Mouse (Mus musculus) heart, embryonic 13.5 days (tissue): ENCODE data around the gene Abcc6. TPM values are rescaled to one million over a fixed set of nuclear protein-coding genes. Genes with fewer than 3 reads are reported as not detected.

Source experiments
- ATAC-seq: fragments of 200-750 bp; cut with Nextera tagmentation; 2 replicates; pipeline ENCODE4 v1.8.0; 2017; ENCODE audit warnings: moderate TSS enrichment; ENCODE audit not compliant: insufficient number of reproducible peaks, low FRiP score, low TSS enrichment; ENCODE audit errors: extremely low read depth
- H3K27ac ChIP-seq: fragments of 300-500 bp; sonication (generic); replicated peaks from 2 replicates; pipeline ENCODE4 v1.5.1; 2015; ENCODE audit warnings: moderate library complexity, mild to moderate bottlenecking, inconsistent platforms
- H3K27me3 ChIP-seq: fragments of 300-500 bp; sonication (generic); replicated peaks from 2 replicates; pipeline ENCODE4 v1.6.1; 2015; ENCODE audit warnings: mild to moderate bottlenecking, inconsistent platforms
- H3K36me3 ChIP-seq: fragments of 300-500 bp; sonication (generic); 2 replicates; pipeline ENCODE4 v1.6.1; 2015; ENCODE audit warnings: mild to moderate bottlenecking, inconsistent platforms
- H3K4me1 ChIP-seq: fragments of 300-500 bp; sonication (generic); 2 replicates; pipeline ENCODE4 v1.6.1; 2015; ENCODE audit warnings: inconsistent platforms
- H3K4me2 ChIP-seq: fragments of 300-500 bp; sonication (generic); 2 replicates; pipeline ENCODE4 v1.6.1; 2015; ENCODE audit warnings: inconsistent platforms, mild to moderate bottlenecking, moderate library complexity
- H3K4me3 ChIP-seq: fragments of 300-500 bp; sonication (generic); 2 replicates; pipeline ENCODE4 v1.5.1; 2015; ENCODE audit warnings: moderate library complexity, mild to moderate bottlenecking, inconsistent platforms
- H3K9ac ChIP-seq: fragments of 300-500 bp; sonication (generic); 2 replicates; pipeline ENCODE4 v1.6.1; 2015; ENCODE audit warnings: inconsistent platforms, mild to moderate bottlenecking, moderate library complexity
- H3K9me3 ChIP-seq: fragments of 300-500 bp; sonication (generic); 2 replicates; pipeline ENCODE4 v1.6.1; 2016; ENCODE audit warnings: inconsistent platforms
- WGBS: fragments of 180-500 bp; shearing (Covaris S2); methylation state at CpG from one replicate; pipeline ENCODE4 v1.1.7; 2015; ENCODE audit warnings: mixed read lengths; 5-methylcytosine and 5-hydroxymethylcytosine counted together
- polyA plus RNA-seq: library from polyadenylated mRNA; unstranded; fragments of >200 nt; fragmentation: Nextera tagmentation; extraction: Ambion mirVana; gene quantifications from 2 replicates; pipeline ENCODE4 v1.2.1, GENCODE M21; 2015

The Abcc6 gene
- polyA plus RNA-seq, 1 experiment from 2014 or later = 0.11 TPM

GRCm38 (mm10) chr7:46045882-46046281 lies 15.8 kb upstream of the Abcc6 start:
- ATAC-seq = no peak
- H3K4me2 ChIP-seq = no peak overlapping the region
- no peak overlapping the region for H3K9ac ChIP-seq
- 77% methylated on average over 11 of the region's 11 CpGs for WGBS
- H3K4me1 ChIP-seq = no peaks in the 10 kb centered on the region
- H3K27me3 ChIP-seq = no peaks in the 10 kb centered on the region
- no peaks in the 10 kb centered on the region for H3K9me3 ChIP-seq
- no peak overlapping the region for H3K27ac ChIP-seq
- H3K36me3 ChIP-seq = peaks cover 87% of the 10 kb centered on the region
- no peak overlapping the region for H3K4me3 ChIP-seq

DNA sequence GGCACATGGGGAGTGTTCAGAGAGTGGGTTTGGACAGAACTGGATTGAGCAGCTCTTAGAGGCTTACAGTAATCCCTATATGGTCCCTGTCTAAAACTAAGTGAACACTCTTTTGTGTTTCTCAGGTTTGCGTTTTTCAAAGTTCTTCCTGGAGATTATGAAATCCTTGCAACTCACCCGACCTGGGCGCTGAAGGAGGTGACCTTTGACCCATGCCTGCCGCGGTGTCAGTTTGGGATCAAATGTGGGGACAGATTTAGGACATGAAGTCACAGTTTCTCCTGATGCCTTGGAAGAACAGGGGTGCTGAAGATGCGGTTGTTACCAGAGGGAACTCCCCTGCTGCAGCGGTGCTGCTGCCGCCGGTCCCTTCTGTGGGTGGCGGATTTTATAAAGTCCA lies 14.0 kb upstream of the Abcc6 start:
- WGBS = 89% methylated on average over 10 of the region's 10 CpGs
- Histone ChIP-seq H3K27ac (no peak overlapping the region), H3K9me3 (no peaks in the 10 kb centered on the region), H3K4me3 (no peak overlapping the region), H3K27me3 (no peaks in the 10 kb centered on the region), H3K4me2 (no peak overlapping the region), H3K4me1 (no peaks in the 10 kb centered on the region), H3K36me3 (peaks cover 88% of the 10 kb centered on the region), H3K9ac (no peak overlapping the region)
- no peak for ATAC-seq

- no peak overlapping the region for H3K27ac ChIP-seq
- ATAC-seq = no peak
- peaks cover 73% of the 10 kb centered on the region for H3K36me3 ChIP-seq
- H3K4me1 ChIP-seq = peaks cover 10% of the 10 kb centered on the region
- H3K9ac ChIP-seq = no peak overlapping the region
- no peak overlapping the region for H3K4me3 ChIP-seq
- no peaks in the 10 kb centered on the region for H3K9me3 ChIP-seq
- WGBS = 77% methylated on average over 2 of the region's 2 CpGs
- H3K27me3 ChIP-seq = no peaks in the 10 kb centered on the region
- no peak overlapping the region for H3K4me2 ChIP-seq
Measured at GRCm38 (mm10) chr7:46039873-46040272, 9.8 kb upstream of the Abcc6 start.

DNA sequence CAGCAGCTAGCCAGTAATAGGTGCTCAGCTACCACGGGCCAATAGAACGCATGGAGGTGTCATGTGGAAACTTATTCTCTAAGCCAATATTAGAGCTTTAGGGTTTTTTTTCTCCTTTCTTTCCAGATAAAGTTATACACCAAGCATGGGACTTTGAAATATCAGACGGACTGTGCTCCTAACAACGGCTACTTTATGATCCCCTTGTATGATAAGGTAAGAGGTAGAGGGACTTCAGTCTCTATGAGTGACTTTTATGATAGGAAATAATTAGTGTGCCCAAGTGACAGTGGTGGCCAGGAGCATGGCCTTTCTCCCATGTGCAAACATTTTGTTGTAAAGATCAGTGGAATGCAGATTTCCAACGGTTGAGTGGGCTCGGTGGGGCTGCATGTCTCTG lies 7.3 kb upstream of the Abcc6 start:
- Histone ChIP-seq H3K27me3 (no peaks in the 10 kb centered on the region), H3K4me3 (no peak overlapping the region), H3K4me1 (peaks cover 18% of the 10 kb centered on the region), H3K9ac (no peak overlapping the region), H3K9me3 (no peaks in the 10 kb centered on the region), H3K27ac (no peak overlapping the region), H3K36me3 (peaks cover 48% of the 10 kb centered on the region), H3K4me2 (no peak overlapping the region)
- no peak for ATAC-seq
- WGBS = 91% methylated on average over 6 of the region's 6 CpGs

GRCm38 (mm10) chr7:46035468-46035867 lies 5.4 kb upstream of the Abcc6 start:
- no peak for ATAC-seq

GRCm38 (mm10) chr7:46034991-46035390 lies 4.9 kb upstream of the Abcc6 start:
- ATAC-seq = no peak
- Histone ChIP-seq H3K27me3 (no peaks in the 10 kb centered on the region; the same call in 1 of the 2 replicates), H3K4me3 (peak overlapping the region; percentile 82), H3K9ac (peak overlapping the region; percentile 86), H3K27ac (no peak overlapping the region), H3K4me1 (peaks cover 21% of the 10 kb centered on the region), H3K9me3 (no peaks in the 10 kb centered on the region), H3K4me2 (peak overlapping the region; percentile 96), H3K36me3 (peaks cover 26% of the 10 kb centered on the region)
- WGBS = 62% methylated on average over 2 of the region's 2 CpGs

More at GRCm38 (mm10) chr7:46035468-46035867, 5.4 kb upstream of the Abcc6 start:
- WGBS = 58% methylated on average over 2 of the region's 2 CpGs
- Histone ChIP-seq H3K9me3 (no peaks in the 10 kb centered on the region), H3K4me2 (no peak overlapping the region), H3K4me3 (no peak overlapping the region), H3K27me3 (no peaks in the 10 kb centered on the region; the same call in 1 of the 2 replicates), H3K36me3 (peaks cover 30% of the 10 kb centered on the region), H3K9ac (peak overlapping the region; percentile 25; the same call in 1 of the 2 replicates), H3K4me1 (peaks cover 18% of the 10 kb centered on the region), H3K27ac (no peak overlapping the region)

- ATAC-seq = no peak; the same call in 1 of the 2 replicates
- Histone ChIP-seq H3K4me3 (peak overlapping the region; percentile 82), H3K27ac (no peak overlapping the region), H3K9ac (peak overlapping the region; percentile 86), H3K4me1 (peaks cover 21% of the 10 kb centered on the region), H3K27me3 (no peaks in the 10 kb centered on the region; the same call in 1 of the 2 replicates), H3K4me2 (peak overlapping the region; percentile 96), H3K9me3 (no peaks in the 10 kb centered on the region), H3K36me3 (peaks cover 17% of the 10 kb centered on the region)
- under 1% methylated on average over 35 of the region's 35 CpGs for WGBS
Measured at GRCm38 (mm10) chr7:46033870-46034337, 3.8 kb upstream of the Abcc6 start.

DNA sequence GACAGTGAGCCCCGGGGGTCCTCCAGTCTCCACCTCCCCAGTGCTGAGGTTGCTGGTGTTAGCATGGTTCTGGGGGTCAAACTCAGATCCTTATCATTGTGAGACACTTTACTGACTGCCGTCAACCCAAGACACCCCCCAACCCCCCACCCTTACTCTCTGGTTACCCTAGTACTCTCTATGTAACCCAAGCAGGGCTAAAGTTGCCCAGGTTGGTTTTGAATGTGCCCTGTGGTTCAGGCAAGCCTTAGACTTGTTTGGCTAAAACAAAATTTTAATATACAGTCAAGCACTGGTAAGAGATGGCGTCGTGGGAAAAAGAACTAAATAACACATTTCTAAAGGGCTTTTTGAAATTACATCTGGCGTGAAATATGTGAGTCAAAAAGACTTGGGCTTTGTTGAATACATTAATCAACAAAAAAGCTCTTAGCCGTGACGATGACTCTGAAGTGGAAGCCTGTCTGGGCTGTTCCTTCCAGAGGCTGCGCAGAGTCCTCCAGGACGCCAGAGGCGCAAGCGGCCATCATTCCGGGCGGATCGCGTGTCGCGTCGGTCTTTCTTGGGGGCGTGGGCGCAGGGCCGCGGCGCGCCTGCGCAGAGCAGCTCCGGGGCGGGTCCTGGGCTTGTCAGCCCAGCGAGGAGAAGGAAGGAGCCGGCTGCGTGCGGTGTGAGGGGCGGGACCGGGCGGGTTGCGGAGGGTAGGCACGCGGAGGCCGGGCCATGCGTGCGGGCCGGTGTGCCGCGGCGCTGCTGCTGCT lies 3.2 kb upstream of the Abcc6 start, which contains the start of gene Nomo1:
Nomo1 (plus strand) TSS at position 590 of the 761 bp plus-strand sequence.
- Histone ChIP-seq H3K27me3 (no peaks in the 10 kb centered on the region; the same call in 1 of the 2 replicates), H3K9ac (peak within 1 kb of the TSS; percentile 86), H3K27ac (no peak within 1 kb of the TSS), H3K9me3 (no peaks in the 10 kb centered on the region), H3K36me3 (peaks cover 11% of the 10 kb centered on the region), H3K4me3 (peak within 1 kb of the TSS; percentile 82), H3K4me2 (peak within 1 kb of the TSS; percentile 96), H3K4me1 (peaks cover 21% of the 10 kb centered on the region)
- ATAC-seq = peak; percentile 96
- 7% methylated on average over 39 of the region's 44 CpGs for WGBS

GRCm38 (mm10) chr7:46031075-46031474 lies 973 bp upstream of the Abcc6 start:
- H3K36me3 ChIP-seq = no peaks in the 10 kb centered on the region
- H3K4me3 ChIP-seq = no peak overlapping the region
- peaks cover 21% of the 10 kb centered on the region for H3K4me1 ChIP-seq
- no peak for ATAC-seq
- H3K27ac ChIP-seq = no peak overlapping the region
- H3K9ac ChIP-seq = no peak overlapping the region
- no peak overlapping the region for H3K4me2 ChIP-seq
- no peaks in the 10 kb centered on the region; the same call in 1 of the 2 replicates for H3K27me3 ChIP-seq
- no peaks in the 10 kb centered on the region for H3K9me3 ChIP-seq
- WGBS = 52% methylated on average over 2 of the region's 2 CpGs

- Histone ChIP-seq H3K36me3 (no peaks in the 10 kb centered on the region), H3K4me2 (peak overlapping the region; percentile 50), H3K27me3 (no peaks in the 10 kb centered on the region; the same call in 1 of the 2 replicates), H3K27ac (no peak overlapping the region), H3K9me3 (no peaks in the 10 kb centered on the region), H3K4me3 (0 out of 2 replicates have a peak overlapping the region, but pooled peaks have one; percentile 8), H3K4me1 (peaks cover 8% of the 10 kb centered on the region), H3K9ac (peak overlapping the region; percentile 30; the same call in 1 of the 2 replicates)
- ATAC-seq = no peak
- WGBS = 58% methylated on average over 7 of the region's 9 CpGs
Measured at GRCm38 (mm10) chr7:46029299-46030144, 580 bp downstream of the Abcc6 start.

DNA sequence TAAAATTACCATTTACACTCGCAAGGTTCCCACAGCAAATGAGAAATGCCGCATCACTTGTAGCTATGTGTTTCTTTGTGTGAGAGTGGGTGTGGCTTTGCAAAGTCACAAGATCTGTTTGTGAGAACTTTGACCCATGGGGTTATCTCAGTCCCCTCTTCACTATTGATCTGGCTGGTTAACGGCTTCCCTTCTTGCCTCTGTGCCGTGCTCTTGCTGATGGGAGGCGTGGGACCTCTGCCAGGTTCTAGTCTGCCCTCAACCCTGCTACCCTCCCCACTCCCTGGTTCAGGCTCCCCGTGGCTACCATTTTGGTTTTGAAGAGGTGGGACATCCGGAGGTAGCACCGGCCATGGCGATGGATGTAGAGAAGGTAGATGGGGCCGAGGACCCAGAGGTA lies 1.4 kb downstream of the Abcc6 start:
- Histone ChIP-seq H3K4me1 (0 out of 2 replicates have a peak, but pooled peaks cover 4% of the 10 kb centered on the region), H3K9ac (no peak overlapping the region), H3K4me3 (no peak overlapping the region), H3K4me2 (no peak overlapping the region), H3K9me3 (no peaks in the 10 kb centered on the region), H3K27me3 (no peaks in the 10 kb centered on the region; the same call in 1 of the 2 replicates), H3K27ac (no peak overlapping the region), H3K36me3 (no peaks in the 10 kb centered on the region)
- WGBS = 77% methylated on average over 10 of the region's 10 CpGs
- ATAC-seq = no peak
